Mouse (Mus musculus) hindbrain, embryonic 15.5 days (tissue): ENCODE measurements around the gene Poldip3. TPM values are rescaled to one million over a fixed set of nuclear protein-coding genes. Genes with fewer than 3 reads are reported as not detected.

Source experiments
- ATAC-seq: fragments of 200-750 bp; cut with Nextera tagmentation; 2 replicates; pipeline ENCODE4 v1.8.0; 2017; ENCODE audit warnings: low read depth, moderate number of reproducible peaks, moderate TSS enrichment; ENCODE audit not compliant: low FRiP score
- H3K27ac ChIP-seq: fragments of 300-500 bp; sonication (generic); replicated peaks from 2 replicates; pipeline ENCODE4 v1.5.1; 2015; ENCODE audit warnings: mild to moderate bottlenecking, inconsistent platforms
- H3K27me3 ChIP-seq: fragments of 300-500 bp; sonication (generic); 2 replicates; pipeline ENCODE4 v1.6.1; 2015; ENCODE audit warnings: control low read depth, inconsistent platforms
- H3K36me3 ChIP-seq: fragments of 300-500 bp; sonication (generic); 2 replicates; pipeline ENCODE4 v1.6.1; 2015; ENCODE audit warnings: control low read depth, inconsistent platforms
- H3K4me1 ChIP-seq: fragments of 300-500 bp; sonication (generic); replicated peaks from 2 replicates; pipeline ENCODE4 v1.6.1; 2015; ENCODE audit warnings: control low read depth, inconsistent platforms
- H3K4me2 ChIP-seq: fragments of 300-500 bp; sonication (generic); 2 replicates; pipeline ENCODE4 v1.6.1; 2015; ENCODE audit warnings: moderate library complexity, mild to moderate bottlenecking, inconsistent platforms
- H3K4me3 ChIP-seq: fragments of 300-500 bp; sonication (generic); 2 replicates; pipeline ENCODE4 v1.5.1; 2015; ENCODE audit warnings: mild to moderate bottlenecking, inconsistent platforms
- H3K9ac ChIP-seq: fragments of 300-500 bp; sonication (generic); 2 replicates; pipeline ENCODE4 v1.6.1; 2015; ENCODE audit warnings: inconsistent platforms
- H3K9me3 ChIP-seq: fragments of 300-500 bp; sonication (generic); 2 replicates; pipeline ENCODE4 v1.6.1; 2016; ENCODE audit warnings: control low read depth, inconsistent platforms
- WGBS: fragments of 180-500 bp; shearing (Covaris S2); methylation state at CpG from one replicate; pipeline ENCODE4 v1.1.7; 2015; 5-methylcytosine and 5-hydroxymethylcytosine counted together
- polyA plus RNA-seq: library from polyadenylated mRNA; unstranded; fragments of >200 nt; fragmentation: Nextera tagmentation; extraction: Ambion mirVana; gene quantifications from 2 replicates; pipeline ENCODE4 v1.2.1, GENCODE M21; 2015

Gene Poldip3
- 130 and 132 TPM in 2 replicates for polyA plus RNA-seq

DNA sequence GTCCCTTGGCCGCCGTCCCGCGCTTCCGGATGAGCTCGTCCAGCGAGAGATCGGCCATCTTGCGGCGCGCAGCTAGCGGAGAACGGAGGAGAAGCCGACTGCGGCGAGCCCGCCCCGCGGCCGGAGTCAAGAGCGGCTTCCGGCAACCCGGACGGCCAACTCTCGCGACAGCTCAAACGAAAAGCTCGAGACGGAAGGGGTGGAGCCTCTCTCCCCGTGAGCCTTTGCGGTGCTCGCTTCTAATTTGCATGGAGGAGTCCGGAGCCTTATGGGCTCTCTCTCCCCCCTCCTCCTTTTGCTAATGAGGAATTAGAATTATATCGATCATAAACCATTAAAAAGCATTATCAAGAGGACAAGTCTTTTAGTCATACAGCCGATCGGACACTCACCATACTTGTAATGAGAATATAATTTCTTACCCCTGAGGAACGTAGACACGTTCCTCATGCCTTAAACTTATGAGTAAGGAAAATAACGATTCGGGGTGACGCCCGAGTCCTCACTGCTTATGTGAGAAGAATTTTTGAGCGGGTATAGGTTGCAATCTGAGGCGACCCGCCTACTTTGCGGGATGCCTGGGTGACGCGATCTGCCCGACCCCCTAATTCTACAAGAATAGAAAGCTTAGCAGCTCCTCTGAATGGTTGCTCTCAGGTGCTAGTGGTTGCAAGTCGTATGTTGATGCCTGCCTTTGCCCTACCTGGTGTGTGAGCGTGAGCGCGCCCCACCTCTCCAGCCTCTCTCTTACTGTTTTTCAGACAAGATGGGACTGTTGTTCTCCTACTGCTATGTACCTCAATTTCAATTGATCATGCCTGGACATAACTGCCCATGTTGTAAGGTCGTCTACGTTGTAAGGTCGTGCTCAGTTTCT is at the start of gene Poldip3:
Poldip3 (minus strand) TSS at position 189 of the 877 bp plus-strand sequence.
- H3K27ac ChIP-seq, result peak within 1 kb of the TSS; percentile 100
- no peaks in the 10 kb centered on the region for H3K27me3 ChIP-seq
- no peaks in the 10 kb centered on the region for H3K9me3 ChIP-seq
- peaks cover 15% of the 10 kb centered on the region for H3K36me3 ChIP-seq
- H3K9ac ChIP-seq, result peak within 1 kb of the TSS; percentile 98
- H3K4me3 ChIP-seq, result peak within 1 kb of the TSS; percentile 99
- peak within 1 kb of the TSS; percentile 76 for H3K4me2 ChIP-seq
- peak; percentile 95 for ATAC-seq
- peaks cover 27% of the 10 kb centered on the region for H3K4me1 ChIP-seq
- under 1% methylated on average over 54 of the region's 56 CpGs for WGBS

DNA sequence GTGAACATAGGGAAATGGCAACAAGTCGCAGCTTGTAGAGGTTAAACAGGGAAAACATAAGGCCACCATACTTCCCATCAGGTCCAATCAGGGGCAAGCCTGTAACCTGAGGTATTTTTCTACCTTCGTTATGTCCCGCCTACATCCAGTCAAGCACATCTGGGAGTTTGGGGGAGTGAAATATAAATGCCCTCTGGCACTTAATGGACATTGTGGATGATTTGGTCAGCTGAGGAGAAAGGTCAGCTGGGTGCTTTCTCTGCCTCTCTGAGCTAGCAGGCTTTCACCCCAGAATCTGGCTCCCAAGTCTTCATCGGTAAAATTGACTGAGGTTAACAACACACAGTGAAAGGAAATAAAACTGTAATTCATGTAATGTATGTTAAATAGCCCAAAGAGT is 44.2 kb upstream of the Poldip3 start:
- Histone ChIP-seq H3K36me3 (no peaks in the 10 kb centered on the region), H3K4me2 (no peak overlapping the region), H3K27ac (no peak overlapping the region), H3K9ac (no peak overlapping the region), H3K27me3 (no peaks in the 10 kb centered on the region), H3K4me1 (no peaks in the 10 kb centered on the region), H3K9me3 (no peaks in the 10 kb centered on the region), H3K4me3 (no peak overlapping the region)
- WGBS, result 96% methylated on average over 4 of the region's 4 CpGs
- no peak for ATAC-seq

DNA sequence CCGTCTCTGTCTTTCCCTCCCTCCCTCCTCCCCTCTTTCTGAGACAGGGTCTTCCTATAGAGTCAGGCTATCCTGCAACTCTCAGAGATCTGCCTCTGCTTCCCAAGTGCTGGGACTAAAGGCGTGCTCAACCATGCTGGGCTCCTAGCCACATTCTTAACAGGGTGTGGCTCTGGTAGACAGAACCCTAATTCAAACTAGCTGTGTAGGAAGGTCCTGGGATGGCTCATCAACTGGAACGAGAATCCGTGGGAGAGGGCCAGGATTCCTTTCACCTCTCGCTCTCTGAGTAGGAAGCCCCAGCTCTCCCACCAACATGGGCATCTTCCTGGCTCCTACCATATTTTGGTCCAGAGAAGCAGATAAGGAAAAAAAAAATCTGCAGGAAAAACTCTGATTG is 33.2 kb upstream of the Poldip3 start:
- no peaks in the 10 kb centered on the region for H3K36me3 ChIP-seq
- H3K4me3 ChIP-seq, result no peak overlapping the region
- H3K4me2 ChIP-seq, result no peak overlapping the region
- no peak overlapping the region for H3K27ac ChIP-seq
- ATAC-seq, result no peak
- H3K9me3 ChIP-seq, result no peaks in the 10 kb centered on the region
- WGBS, result 81% methylated on average over 5 of the region's 5 CpGs
- H3K27me3 ChIP-seq, result no peaks in the 10 kb centered on the region
- H3K4me1 ChIP-seq, result no peaks in the 10 kb centered on the region
- H3K9ac ChIP-seq, result no peak overlapping the region

DNA sequence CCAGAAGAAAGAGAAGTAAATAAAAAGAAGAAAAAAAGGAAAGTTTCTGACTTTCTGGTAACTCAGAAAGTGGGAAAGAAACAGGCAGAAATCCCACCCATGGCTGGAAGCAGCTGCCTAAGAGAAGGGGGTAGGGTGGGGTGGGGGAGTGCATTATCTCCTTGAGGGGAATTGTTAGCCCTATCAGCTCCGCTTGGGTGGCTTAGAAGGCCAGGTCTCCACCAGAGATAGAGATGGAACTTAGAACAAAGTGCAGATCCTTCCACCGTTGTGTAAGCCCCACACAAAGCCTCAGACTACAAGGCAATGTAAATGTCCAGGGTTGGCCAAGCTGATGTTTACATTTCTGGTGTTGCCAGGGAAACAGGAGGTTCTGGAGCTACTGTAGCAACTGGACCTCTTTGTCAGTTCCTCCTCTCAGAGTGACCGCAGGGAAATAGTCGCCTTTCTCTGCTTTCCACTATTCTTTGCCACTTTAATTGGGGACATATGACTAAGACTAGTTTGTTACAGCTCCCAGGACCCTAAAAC is 32.7 kb upstream of the Poldip3 start:
- no peak overlapping the region for H3K4me3 ChIP-seq
- H3K9me3 ChIP-seq, result no peaks in the 10 kb centered on the region
- no peaks in the 10 kb centered on the region for H3K4me1 ChIP-seq
- no peak overlapping the region for H3K9ac ChIP-seq
- no peaks in the 10 kb centered on the region for H3K27me3 ChIP-seq
- no peak overlapping the region for H3K4me2 ChIP-seq
- no peaks in the 10 kb centered on the region for H3K36me3 ChIP-seq
- no peak for ATAC-seq
- H3K27ac ChIP-seq, result no peak overlapping the region
- WGBS, result 48% methylated on average over 4 of the region's 4 CpGs

DNA sequence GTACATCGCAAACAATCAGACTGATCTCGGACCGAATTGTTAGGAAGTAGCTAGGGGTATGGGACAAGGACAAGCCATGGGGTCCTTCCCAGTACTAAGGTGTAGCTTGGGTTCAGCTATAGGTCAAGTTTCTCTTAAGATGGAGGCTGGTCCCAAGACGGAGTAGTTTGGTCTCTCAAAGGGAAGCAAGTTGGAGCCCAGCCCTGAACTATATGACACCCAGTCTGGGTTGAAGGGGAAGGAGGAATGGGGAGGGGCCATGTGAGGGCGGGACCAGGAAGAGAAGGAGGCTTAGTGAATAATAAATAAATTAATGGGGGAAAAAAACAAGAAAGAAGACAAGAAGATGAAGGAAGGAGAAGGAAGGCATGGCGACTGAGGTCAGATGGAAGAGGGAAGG is 30.8 kb upstream of the Poldip3 start:
- no peak overlapping the region for H3K4me2 ChIP-seq
- ATAC-seq, result no peak
- no peaks in the 10 kb centered on the region for H3K36me3 ChIP-seq
- H3K9ac ChIP-seq, result no peak overlapping the region
- no peak overlapping the region for H3K4me3 ChIP-seq
- no peaks in the 10 kb centered on the region for H3K4me1 ChIP-seq
- 92% methylated on average over 6 of the region's 6 CpGs for WGBS
- H3K27me3 ChIP-seq, result no peaks in the 10 kb centered on the region
- no peak overlapping the region for H3K27ac ChIP-seq
- no peaks in the 10 kb centered on the region for H3K9me3 ChIP-seq

DNA sequence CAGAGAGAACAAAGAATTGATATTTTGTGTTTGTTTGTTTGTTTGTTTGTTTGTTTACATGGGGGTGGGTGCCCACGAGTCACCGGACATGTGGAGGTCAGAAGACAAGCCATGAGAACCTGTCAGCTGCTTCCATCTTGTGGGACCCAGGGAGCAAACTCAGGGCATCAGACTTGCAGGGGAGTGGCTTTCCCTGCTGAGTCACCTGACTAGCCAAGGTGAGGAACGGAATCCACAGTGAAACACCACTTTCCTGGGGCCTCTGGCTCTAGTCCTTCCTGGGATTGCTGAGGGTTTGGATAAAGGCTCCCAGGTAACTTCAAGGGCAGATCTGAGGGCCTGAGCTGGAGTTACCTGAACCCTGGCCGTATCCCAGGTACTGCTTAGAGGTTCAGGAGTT is 27.5 kb upstream of the Poldip3 start:
- WGBS, result 83% methylated on average over 4 of the region's 4 CpGs
- H3K9me3 ChIP-seq, result no peaks in the 10 kb centered on the region
- H3K4me3 ChIP-seq, result no peak overlapping the region
- no peaks in the 10 kb centered on the region for H3K27me3 ChIP-seq
- H3K36me3 ChIP-seq, result no peaks in the 10 kb centered on the region
- no peak for ATAC-seq
- no peak overlapping the region for H3K9ac ChIP-seq
- no peak overlapping the region for H3K27ac ChIP-seq
- H3K4me1 ChIP-seq, result peaks cover 10% of the 10 kb centered on the region
- H3K4me2 ChIP-seq, result no peak overlapping the region

DNA sequence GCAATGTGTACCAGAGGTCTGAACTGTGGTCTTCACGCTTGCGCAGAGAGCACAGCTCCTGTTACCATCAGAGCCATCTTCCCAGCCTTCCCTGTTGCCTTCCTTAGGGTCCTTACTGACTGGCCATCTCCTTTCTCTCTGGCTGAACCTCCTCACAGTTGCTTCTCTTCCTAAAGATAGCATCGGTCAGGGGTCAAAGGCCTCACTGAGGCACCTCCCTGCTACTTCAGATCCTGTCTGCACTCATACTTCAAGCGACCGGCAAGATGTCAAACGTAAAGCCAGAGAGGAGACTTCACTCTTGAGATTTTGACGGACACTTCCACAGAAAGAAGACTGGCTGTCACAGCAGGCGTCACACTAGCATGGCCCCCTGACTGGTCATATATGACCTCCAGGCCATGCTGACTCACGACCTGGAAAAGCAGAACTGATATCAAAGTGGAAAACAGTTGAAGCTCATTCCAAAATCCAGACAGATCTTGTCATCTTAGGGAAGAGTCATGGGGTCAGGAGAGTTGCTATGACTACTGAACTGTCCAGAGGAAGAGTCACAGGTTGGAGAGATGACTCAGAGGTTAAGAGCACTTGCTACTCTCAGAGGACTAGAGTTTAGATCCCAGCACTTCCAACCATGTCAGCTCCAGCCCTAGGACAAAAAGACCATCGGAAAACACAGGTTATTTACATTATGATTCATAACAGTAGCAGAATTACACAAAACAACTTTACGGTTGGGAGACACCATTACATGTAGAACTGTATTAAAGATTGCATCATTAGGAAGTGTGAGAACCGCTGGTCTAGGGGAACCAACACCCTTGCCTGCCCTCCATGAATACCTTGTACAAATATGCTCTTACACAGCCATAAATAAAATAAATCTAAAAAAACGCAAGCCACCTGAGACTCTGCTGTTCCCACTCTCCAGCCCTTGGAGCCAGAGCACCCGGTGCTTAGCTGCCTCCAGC is 25.0 kb upstream of the Poldip3 start:
- H3K4me2 ChIP-seq, result no peak overlapping the region
- H3K4me1 ChIP-seq, result peaks cover 35% of the 10 kb centered on the region
- H3K9me3 ChIP-seq, result no peaks in the 10 kb centered on the region
- no peak overlapping the region for H3K27ac ChIP-seq
- no peak overlapping the region for H3K9ac ChIP-seq
- no peak for ATAC-seq
- 90% methylated on average over 14 of the region's 14 CpGs for WGBS
- no peaks in the 10 kb centered on the region for H3K36me3 ChIP-seq
- H3K27me3 ChIP-seq, result no peaks in the 10 kb centered on the region
- no peak overlapping the region for H3K4me3 ChIP-seq

DNA sequence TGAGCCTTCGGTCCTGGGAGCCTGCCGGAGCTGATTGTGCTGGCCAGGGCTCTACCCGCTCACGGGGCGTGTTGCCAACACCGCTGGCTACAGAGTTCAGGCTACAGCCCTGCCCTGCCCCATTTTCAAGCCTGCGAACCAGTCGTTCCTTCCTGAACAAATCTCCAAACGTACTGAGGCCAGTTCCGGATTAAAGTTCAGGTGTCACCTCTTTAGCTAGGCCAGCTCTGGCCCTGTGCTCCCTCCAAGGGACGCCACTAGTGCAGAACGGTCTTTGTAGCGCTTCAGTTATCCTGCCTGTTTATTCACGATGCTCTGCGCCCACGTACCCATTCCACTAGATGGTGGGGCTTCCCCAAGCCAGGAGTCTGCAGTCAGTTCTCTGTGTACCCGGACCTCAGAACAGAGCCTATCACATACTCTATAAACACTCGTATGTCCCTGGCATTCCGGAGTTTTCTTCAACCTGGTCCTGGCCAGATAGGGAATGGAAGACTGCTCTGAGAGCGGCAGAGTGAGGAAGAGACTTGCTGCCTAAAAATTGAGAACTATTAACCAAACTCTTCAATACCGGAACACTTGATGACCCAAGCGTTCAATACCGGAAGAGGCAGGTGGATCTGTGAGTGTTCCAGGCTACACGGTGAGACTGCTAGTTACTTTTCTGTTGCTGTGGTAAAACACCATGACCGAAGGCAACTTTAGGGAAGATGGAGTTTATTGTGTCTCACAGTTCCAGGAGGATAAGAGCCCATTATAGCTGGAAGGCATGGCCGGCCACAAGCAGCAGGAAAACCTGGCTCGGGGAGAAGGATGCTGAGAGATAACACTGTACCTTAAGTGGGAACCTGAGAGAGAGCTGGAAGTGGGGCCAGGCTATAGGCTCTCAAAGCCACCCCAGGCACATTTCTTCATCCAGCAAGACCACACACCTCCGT is 23.6 kb upstream of the Poldip3 start, which contains the start of gene Cyb5r3:
Cyb5r3 (minus strand) TSS at position 101 of the 938 bp plus-strand sequence.
- Histone ChIP-seq H3K27ac (peak within 1 kb of the TSS; percentile 85), H3K36me3 (no peaks in the 10 kb centered on the region), H3K4me1 (peaks cover 38% of the 10 kb centered on the region), H3K9ac (peak within 1 kb of the TSS; percentile 95), H3K4me2 (peak within 1 kb of the TSS; percentile 62), H3K27me3 (no peaks in the 10 kb centered on the region), H3K9me3 (no peaks in the 10 kb centered on the region), H3K4me3 (peak within 1 kb of the TSS; percentile 100)
- peak; percentile 88; the same call in 1 of the 2 replicates for ATAC-seq
- 35% methylated on average over 28 of the region's 28 CpGs for WGBS

DNA sequence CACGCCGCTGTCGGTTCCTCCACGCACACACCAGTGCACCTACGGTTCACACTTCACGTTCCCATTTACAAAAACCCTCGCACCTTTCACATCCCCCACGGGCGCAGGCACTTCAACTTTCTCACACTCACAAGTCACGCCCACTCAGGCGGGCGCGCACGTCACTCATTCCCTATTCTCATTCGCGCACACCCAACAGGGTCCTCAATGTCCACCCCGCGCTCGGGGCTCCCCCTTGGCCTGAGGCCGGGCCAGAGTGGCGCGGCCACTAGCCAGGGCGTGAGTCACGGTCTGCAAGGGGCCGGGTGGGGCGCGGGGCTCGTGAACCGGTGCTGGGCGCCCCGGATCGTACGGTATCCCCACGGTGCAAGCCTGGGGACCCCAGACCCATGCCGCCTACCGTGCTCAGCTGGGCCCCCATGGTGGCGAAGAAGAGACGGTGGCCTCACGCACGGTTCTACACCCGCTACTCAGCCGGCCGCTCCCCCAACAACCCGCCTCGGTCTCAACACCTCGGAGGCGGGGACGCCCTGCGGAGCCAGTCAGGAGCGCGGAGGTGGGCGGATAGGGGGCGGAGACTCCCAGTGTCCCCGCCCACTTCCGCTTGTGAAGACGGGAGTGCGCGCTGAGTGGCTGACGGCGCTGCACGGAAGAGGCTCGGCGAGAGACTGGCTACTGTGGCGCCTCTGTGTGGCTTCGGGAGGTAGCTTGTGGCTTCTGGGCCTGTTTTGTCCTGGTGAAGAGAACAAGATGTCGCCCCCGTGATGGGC is 22.7 kb upstream of the Poldip3 start:
- Histone ChIP-seq H3K27me3 (no peaks in the 10 kb centered on the region), H3K36me3 (no peaks in the 10 kb centered on the region), H3K9ac (peak overlapping the region; percentile 95), H3K4me3 (peak overlapping the region; percentile 100), H3K9me3 (no peaks in the 10 kb centered on the region), H3K27ac (peak overlapping the region; percentile 85), H3K4me2 (peak overlapping the region; percentile 62), H3K4me1 (peaks cover 38% of the 10 kb centered on the region)
- peak; percentile 98 for ATAC-seq
- 1% methylated on average over 67 of the region's 67 CpGs for WGBS

DNA sequence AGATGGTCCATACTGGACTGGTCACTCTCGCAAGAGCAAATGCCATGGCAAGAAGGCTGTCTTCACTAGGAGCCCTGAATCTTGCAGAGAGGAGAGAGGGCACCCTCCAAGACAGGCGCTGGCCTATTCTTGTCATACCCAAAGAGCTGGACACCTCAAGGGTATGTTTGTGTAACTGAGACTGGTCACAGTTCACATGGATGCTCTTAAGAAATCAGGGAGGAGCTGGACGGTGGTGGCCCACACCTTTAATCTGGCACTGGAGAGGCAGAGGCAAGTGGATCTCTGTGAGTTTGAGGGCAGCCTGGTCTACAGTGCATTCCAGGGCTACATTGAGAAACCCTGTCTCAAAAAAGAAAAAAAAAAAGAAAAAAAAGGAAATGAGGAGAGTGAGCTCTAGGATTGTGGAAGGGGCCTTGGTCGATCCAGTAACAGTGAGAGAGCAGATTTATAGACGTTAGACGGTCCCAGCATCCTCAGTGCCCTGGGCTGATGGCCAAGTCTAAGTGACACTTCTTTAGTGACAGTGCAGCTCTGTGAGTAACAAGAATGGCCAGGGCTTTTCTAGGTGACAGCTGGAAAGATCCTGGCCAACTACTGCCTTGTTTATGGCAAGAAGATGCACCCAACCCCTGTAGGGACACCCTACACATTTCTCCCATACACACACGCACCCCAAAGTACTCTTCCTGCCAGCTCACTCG is 21.9 kb upstream of the Poldip3 start:
- Histone ChIP-seq H3K27ac (peak overlapping the region; percentile 85), H3K27me3 (no peaks in the 10 kb centered on the region), H3K9ac (peak overlapping the region; percentile 95), H3K9me3 (no peaks in the 10 kb centered on the region), H3K4me2 (peak overlapping the region; percentile 62), H3K4me1 (peaks cover 38% of the 10 kb centered on the region), H3K36me3 (no peaks in the 10 kb centered on the region), H3K4me3 (peak overlapping the region; percentile 100)
- WGBS, result 52% methylated on average over 8 of the region's 8 CpGs
- ATAC-seq, result no peak
